Mouse (Mus musculus): ENCODE measurements around the gene Gstm1.
"Not testable (repeated sequence)": the region's sequence is repeated elsewhere in the genome, so short reads cannot be mapped to it uniquely, and the experiment has no call there.

DNA sequence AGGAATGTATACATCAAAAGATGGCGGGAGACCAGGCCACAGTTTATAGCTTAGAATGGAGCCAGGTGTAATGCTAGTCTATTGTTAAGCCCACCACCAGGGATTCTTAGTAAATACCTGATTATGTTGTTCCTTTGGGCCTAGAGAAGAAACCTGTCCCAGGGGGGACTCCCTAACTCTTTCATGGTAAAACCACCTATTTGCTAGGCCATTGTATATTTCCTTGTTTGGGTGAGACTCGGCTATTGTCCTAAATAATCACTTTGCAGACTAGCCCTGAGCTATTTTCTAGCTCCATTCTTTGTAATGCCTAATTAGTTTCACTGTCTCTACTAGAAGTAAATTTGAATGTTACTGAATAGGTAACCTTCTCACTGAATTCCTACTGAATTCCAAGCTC lies 21.8 kb downstream of the Gstm1 start:
- TF ChIP-seq POLR2A (IDR thresholded peaks at IDR 0.05; ENCODE audit: low read depth, low read length); CTCF (conservative IDR thresholded peaks at IDR 0.05; ENCODE audit: insufficient read depth, insufficient read length, low read depth, low read length): not testable (repeated sequence)

Measured in kidney, adult 2 months (tissue).